Mouse (Mus musculus) lung, postnatal 36 days (tissue): ENCODE measurements around the gene Thbs4.
"Not testable (repeated sequence)": the region's sequence is repeated elsewhere in the genome, so short reads cannot be mapped to it uniquely, and the experiment has no call there.

Experiments
- DNase-seq: peaks from one replicate; pipeline ENCODE4 v3.0.0; 2022; ENCODE audit warnings: mixed read lengths

Thbs4 gene

DNA sequence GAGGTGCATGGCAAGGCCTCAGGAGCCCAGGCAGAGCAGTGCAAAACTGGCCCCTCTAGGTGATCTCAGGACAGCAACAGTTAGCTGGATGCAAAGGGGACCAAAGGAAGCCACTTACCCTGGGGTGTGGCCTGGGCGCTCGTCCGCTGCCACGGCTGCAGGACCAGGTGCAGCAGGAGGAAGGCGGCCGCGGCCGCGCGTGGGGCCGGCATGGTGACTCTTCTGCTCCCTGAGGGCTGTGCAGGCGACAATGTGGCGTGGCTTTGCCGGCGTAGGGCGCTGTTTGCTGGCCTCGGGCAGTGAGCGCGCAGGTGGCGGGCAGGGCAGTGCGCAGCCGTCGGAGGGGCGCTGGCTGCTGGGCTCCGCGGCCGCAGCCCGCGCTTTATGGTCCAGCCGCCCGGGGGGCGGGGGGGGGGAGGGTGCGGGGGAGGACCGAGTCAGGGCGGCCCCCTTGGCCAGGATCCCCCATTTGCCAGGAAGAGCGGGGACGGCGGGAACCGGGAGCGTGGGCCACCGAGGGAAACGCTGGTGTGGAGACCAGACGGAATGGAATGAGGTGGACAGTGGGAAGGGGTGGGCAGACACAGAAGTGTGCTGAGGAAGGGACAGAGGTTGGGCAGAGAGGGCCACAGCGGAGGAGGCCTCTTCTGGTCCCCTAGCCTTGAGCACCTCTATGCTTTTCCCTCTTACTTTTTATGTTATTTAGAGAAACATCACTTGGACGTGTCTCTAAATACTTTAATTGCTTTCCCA is at the start of gene Thbs4:
Gene Thbs4, minus strand, starts transcription at position 357 of the 753 bp plus-strand sequence.
- DNase-seq: no peak

DNA sequence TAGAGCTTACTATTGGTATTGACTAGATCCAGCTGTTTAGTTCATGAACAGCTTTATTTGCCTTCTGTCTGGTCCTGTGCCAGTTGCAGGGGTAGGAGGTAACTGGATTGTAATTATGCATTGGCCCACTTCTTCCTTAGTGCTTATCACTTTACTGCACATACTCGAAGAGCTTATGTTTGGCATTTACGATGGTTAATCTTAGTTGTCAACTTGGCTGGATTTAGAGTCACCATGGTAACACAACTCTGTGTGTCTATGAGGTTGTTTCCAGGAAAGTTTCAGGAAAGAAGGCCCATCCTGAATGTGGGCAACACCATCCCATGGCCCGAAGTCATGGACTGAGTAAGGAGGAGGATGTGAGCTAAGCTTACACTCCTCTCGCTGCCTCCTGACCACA is 38.5 kb upstream of the Thbs4 start:
- no peak for DNase-seq

GRCm38 (mm10) chr13:92828820-92829219 is 34.2 kb upstream of the Thbs4 start:
- no peak for DNase-seq

DNA sequence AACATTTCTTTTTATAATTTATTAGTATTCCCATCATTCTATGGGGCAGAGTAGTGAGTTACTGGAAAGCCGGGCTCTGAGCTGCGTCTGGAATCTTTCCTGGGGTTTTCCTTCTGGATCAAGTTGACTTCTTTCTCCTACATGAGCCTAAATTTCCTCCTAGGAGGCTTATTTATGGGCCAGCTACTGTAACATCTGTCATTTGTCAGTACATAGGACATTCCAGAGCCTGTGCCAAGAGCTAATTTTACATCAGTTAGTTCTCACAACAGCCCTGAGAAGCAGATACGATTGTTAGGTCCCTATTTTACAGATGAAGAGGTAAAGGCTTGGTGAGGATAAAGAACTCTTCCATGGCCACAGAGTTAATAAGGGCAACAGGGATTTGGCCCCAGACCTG is 22.7 kb upstream of the Thbs4 start:
- no peak for DNase-seq

DNA sequence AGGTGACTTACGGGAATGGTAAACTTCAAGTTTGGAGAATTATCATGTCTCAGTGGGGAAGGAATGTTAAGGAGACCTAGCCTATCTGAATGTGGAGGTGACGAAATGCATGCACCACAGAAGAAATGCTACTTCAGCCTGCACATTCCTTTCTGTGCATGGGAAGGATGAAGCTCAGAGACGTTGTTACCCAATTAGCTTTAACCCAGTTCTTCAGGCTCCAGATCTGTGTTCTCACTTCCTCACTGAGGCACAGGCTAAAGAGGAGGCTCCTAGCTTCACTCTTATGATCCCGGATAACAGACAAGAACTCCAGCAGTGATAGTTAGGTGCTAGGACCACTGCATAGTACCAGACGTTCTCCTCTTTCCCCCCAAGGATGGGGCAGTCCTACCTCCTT is 21.7 kb upstream of the Thbs4 start:
- no peak for DNase-seq

DNA sequence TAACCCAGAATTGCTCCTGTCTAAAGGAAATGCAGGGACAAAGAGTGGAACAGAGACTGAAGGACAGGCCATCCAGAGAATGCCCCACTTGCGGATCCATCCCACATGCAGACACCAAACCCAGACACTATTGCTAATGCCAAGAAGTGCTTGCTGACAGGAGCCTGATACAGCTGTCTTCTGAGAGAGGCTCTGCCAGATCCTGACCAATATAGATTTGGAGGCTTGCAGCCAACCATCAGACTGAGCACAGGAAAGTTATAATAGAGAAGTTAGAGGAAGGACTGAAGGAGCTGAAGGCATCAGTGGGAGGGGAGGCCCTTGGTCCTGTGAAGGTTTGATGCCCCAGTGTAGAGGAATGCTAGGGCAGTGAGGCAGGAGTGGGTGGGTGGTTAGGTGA is 16.0 kb upstream of the Thbs4 start:
- DNase-seq: not testable (repeated sequence)

DNA sequence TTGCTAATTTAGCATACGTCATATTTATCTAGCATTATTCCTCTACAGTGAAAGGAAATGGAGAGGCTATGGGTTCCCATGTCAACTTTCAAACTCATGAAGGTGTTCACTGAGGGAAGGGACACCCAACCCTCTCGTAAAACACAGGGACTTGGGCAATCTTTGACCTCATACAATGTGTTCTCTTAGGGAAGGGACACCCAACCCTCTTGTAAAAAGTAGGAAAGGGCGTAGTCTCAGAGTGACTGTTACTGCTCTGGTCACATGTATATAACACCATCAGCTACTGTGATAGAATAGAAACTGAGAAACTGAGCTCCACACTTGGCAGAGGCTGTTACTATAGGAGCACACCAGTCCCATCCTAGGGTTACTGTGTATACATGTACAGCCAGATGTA is 13.2 kb upstream of the Thbs4 start:
- DNase-seq: no peak

DNA sequence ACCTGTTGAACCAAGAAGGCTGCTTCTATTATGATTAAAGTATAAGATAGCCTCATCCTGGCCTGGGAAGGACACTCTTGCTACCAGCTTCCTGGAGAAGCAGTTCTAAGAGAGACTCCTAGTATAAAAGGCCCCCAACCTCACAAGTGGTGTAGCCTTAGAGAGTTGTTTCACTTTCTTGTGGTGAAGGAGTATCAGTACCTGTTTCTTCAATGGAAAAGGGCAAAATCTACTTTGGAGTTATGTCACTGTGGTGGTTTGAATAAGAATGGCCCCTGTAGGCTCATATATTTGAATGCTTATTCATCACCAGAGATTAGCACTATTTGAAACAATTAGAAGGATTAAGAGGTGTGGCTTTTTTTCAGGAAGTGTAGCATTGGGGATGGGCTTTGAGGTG is 12.2 kb upstream of the Thbs4 start:
- DNase-seq: no peak

- DNase-seq: no peak
Observed at GRCm38 (mm10) chr13:92799306-92799925, 4.8 kb upstream of the Thbs4 start.

DNA sequence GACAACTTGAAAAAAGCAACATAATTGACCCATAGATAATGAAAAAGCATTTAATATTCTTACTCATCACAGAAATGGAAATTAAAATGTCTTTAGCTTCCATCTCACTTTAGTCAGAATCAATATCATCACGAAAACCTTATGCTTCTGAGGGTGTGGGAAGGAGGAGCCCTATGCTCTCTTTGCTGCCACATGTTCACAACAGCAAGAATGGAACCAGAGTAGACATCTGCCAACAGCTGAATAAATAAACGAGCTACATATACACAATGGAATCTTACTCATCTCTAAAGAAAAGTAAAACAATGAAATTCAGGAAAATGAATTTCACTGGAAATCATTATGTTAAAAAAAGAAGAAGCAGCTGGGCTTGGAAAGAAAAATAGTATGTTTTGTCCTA is 4.2 kb upstream of the Thbs4 start:
- no peak for DNase-seq

GRCm38 (mm10) chr13:92793636-92794035 is 982 bp downstream of the Thbs4 start:
- no peak for DNase-seq

- DNase-seq: no peak
Observed at GRCm38 (mm10) chr13:92791474-92791873, 3.1 kb downstream of the Thbs4 start.

- DNase-seq: no peak
Observed at GRCm38 (mm10) chr13:92784311-92784710, 10.3 kb downstream of the Thbs4 start.

DNA sequence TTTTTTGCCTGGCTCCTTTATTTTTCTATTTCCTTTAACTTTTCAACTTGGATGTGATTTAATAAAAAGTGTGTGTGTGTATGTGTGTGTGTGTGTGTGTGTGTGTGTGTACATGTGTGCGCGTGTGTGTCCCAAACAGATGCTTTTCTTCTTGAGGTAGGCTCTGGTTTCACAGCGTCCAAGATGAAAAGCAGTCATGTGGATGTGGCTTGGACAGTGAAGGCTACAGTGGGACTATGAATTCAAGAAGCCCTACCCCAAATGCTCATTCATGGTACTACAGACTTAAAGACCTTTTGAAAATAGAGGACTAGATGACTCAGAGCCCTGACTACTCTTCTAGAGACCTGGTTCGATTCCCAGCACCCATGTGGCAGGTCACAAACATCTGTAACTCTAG is 11.1 kb downstream of the Thbs4 start:
- no peak for DNase-seq

DNA sequence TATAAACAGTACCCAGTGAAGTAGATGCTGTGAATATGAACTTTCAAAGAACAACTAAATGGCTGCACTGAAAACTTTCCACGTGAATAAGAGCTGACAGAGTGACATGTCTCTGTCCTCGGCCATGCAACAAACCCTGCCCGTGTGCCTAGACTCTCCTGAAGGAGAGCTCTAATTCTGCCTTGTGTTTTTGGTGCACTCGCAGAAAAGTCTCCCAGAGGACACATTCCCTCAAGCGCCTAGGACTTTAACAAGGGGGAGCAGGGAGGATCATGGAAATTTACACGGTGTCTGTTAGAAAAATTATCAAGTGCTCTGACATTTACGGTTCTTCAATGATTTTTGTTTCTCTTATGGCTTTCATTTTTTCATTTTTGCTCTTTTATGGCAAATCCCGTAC is 13.7 kb downstream of the Thbs4 start:
- no peak for DNase-seq

DNA sequence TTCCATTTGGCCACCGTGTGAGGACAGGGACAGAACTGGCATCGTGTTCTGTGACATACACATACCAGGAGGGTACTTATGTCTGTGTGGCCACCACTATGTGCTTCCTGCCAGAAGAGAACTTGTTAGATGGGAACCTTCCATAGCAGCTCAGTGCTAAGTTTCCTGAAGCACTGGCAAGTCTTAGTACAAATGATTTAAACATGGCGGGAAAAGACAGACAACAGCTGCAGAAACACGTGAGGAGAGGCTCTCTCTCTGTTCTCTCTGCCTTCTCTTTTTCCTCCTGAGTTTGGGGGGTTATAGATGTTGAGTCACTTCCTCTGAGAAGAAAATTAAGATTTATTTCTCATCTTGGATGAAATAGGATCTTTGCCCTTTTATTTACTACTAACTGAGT is 14.5 kb downstream of the Thbs4 start:
- no peak for DNase-seq

DNA sequence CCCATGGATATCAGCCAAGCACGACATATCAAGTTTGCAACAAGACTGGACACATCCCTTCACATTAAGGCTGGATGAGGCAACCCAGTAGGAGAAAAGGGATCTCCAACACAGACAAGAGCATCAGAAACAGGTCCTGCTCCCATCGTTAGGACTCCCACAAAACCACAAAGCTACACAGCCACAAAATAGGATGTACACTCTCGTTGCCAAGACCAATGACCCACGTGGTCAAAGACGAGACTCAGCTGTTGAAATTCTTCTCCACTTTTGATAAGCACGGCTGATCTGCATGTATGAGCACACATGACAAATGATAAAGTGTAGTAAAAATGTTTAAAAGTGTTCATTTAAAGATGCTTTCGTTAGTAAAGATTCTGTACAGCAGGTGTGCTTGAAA is 16.0 kb downstream of the Thbs4 start:
- no peak for DNase-seq

- DNase-seq: no peak
Observed at GRCm38 (mm10) chr13:92775916-92776315, 18.7 kb downstream of the Thbs4 start.

- peak; percentile 7 for DNase-seq
Observed at GRCm38 (mm10) chr13:92774887-92775286, 19.7 kb downstream of the Thbs4 start.

- DNase-seq: no peak
Observed at GRCm38 (mm10) chr13:92772500-92772899, 22.1 kb downstream of the Thbs4 start.

GRCm38 (mm10) chr13:92771566-92771965 is 23.1 kb downstream of the Thbs4 start:
- no peak for DNase-seq

GRCm38 (mm10) chr13:92765454-92766242 is 29.0 kb downstream of the Thbs4 start:
- DNase-seq: no peak

DNA sequence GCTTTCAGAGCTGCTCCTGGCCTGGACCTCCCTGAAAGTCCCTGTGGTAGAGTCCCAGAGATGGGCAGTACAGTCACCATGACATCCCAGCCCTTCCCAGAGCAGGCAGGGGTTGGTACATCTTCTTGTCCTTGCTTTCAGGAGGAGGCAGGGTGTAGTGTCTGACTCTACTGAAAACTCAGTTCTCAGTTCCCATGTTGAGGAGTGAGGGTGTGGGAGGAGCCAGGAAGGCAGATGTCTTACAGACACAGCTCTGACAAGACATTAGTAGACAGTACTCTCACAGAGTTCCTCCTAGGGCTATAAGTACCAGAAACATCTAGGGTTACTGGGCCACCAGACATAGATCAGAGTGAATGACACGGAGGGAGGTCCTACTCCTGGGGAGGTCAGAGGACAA is 32.3 kb downstream of the Thbs4 start:
- DNase-seq: no peak

- no peak for DNase-seq
Observed at GRCm38 (mm10) chr13:92760519-92760918, 34.1 kb downstream of the Thbs4 start.
